Mouse (Mus musculus): ENCODE data around the gene Galnt15.

DNA sequence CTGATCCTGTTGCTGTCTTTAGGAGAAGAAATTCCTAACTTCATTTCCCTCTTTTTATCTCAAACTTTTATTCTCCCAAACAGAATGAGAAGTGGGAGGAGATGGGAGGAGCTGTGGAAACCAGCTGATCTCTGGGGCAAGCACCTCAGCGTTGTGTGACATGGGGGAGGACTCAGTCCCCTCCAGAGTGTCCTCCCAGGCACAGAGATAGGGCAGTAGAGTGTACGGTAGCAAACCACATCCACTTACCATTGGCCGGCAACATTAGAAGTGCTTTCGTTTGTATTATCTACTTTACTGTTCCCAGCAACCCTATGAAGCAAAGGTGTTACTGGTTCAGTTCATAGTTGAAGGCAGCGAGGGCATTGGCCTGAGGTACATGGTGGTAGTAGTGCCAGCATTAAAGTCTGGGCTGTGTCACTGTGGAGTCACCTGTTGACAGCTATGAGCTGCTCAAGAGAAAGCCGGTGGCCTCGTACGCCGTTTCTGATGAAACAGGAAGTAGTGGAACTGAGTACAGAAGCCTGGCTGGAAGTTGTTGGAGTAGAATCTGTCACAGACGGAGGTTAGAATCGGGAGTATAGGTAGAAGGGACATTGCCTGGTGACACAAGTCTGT lies 64.8 kb downstream of the Galnt15 start:
- TF ChIP-seq POLR2A (IDR thresholded peaks at IDR 0.05; ENCODE audit: control insufficient read depth, low read depth, low read length) (no peak), CTCF (IDR thresholded peaks at IDR 0.05; ENCODE audit: control insufficient read depth, insufficient read depth, insufficient replicate concordance, low read depth, low read length) (no peak)

All from testis, adult 2 months (tissue).